Mouse (Mus musculus) limb, embryonic 11.5 days (tissue): ENCODE measurements at regions not wholly inside any gene's neighbourhood (a gene's known extent, or its start where the extent isn't known, plus 50 kb on each side); places are given as distances from the start of the nearest gene placed in this dataset.

Experiments
- ATAC-seq: fragments of 200-750 bp; cut with Nextera tagmentation; 2 replicates; pipeline ENCODE4 v1.8.0; 2017; ENCODE audit warnings: low read depth; ENCODE audit not compliant: insufficient number of reproducible peaks, low FRiP score, low TSS enrichment
- DNase-seq: peaks from one replicate; pipeline ENCODE4 v3.0.0-alpha.2; 2015; ENCODE audit warnings: low spot score
- H3K27ac ChIP-seq: fragments of 300-500 bp; sonication (generic); replicated peaks from 2 replicates; pipeline ENCODE4 v1.5.1; 2014; ENCODE audit warnings: low read depth, mild to moderate bottlenecking, low read length
- H3K27me3 ChIP-seq: fragments of 300-500 bp; sonication (generic); 2 replicates; pipeline ENCODE4 v1.6.1; 2014; ENCODE audit warnings: mild to moderate bottlenecking, low read length, mixed read lengths; ENCODE audit not compliant: control insufficient read depth, insufficient read depth
- H3K36me3 ChIP-seq: fragments of 300-500 bp; sonication (generic); 2 replicates; pipeline ENCODE4 v1.6.1; 2014; ENCODE audit warnings: mild to moderate bottlenecking, low read length, moderate library complexity, mixed read lengths; ENCODE audit not compliant: control insufficient read depth, insufficient read depth
- H3K4me1 ChIP-seq: fragments of 300-500 bp; sonication (generic); 2 replicates; pipeline ENCODE4 v1.6.1; 2014; ENCODE audit warnings: low read length, mixed read lengths; ENCODE audit not compliant: control insufficient read depth, insufficient read depth
- H3K4me2 ChIP-seq: fragments of 300-500 bp; sonication (generic); 2 replicates; pipeline ENCODE4 v1.6.1; 2014; ENCODE audit warnings: low read depth, mild to moderate bottlenecking, moderate library complexity; ENCODE audit not compliant: severe bottlenecking
- H3K4me3 ChIP-seq: fragments of 300-500 bp; sonication (generic); 2 replicates; pipeline ENCODE4 v1.5.1; 2014; ENCODE audit warnings: low read depth, low read length
- H3K9ac ChIP-seq: fragments of 300-500 bp; sonication (generic); 2 replicates; pipeline ENCODE4 v1.6.1; 2014; ENCODE audit warnings: mild to moderate bottlenecking, low read length
- H3K9me3 ChIP-seq: fragments of 300-500 bp; sonication (generic); 2 replicates; pipeline ENCODE4 v1.6.1; 2016; ENCODE audit warnings: low read length; ENCODE audit not compliant: control insufficient read depth
- WGBS: fragments of 180-500 bp; shearing (Covaris S2); extraction: QIAGEN DNeasy Blood & Tissue Kit; methylation state at CpG from one replicate; pipeline ENCODE4 v1.1.7; 2014; 5-methylcytosine and 5-hydroxymethylcytosine counted together

DNA sequence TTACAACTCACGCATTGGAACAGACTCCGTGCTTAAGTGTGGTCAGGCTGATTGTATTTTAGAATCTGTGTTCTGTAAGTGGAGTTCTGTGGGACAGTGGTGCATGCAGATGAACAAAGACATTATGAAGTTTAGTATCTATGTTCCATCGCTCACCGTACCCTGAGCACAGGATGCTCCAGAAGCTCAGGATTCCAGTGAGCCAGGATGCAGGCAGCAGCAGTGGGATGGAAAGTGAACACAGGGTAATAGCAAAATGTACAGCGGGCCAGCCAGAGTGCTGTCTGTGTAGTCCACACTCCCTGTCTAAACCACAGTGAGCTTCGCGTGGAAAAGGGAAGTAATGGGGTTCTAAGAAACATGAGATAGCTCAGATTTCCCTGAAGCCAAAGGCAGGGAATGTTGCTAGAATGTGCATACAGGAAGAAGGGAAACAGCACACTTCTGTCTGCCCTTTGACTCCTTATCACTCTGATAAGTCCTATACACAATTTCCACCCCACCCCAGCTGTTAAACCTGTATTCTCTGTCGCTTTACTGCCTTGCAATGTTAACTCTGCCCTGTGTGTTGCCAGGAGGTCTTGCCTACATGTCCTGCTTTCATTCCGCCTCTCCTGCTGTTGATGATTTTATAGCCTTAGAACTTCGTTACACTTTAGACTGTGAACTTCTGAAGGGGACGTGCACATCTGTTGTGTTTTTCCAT is 178.3 kb upstream of the Btg1 start:
- WGBS = 84% methylated on average over 11 of the region's 11 CpGs
- H3K9ac ChIP-seq = no peak overlapping the region
- H3K9me3 ChIP-seq = no peaks in the 10 kb centered on the region
- H3K36me3 ChIP-seq = no peaks in the 10 kb centered on the region
- no peak for DNase-seq
- H3K4me1 ChIP-seq = no peaks in the 10 kb centered on the region
- no peaks in the 10 kb centered on the region for H3K27me3 ChIP-seq
- ATAC-seq = no peak
- no peak overlapping the region for H3K27ac ChIP-seq
- H3K4me2 ChIP-seq = no peak overlapping the region
- no peak overlapping the region for H3K4me3 ChIP-seq

DNA sequence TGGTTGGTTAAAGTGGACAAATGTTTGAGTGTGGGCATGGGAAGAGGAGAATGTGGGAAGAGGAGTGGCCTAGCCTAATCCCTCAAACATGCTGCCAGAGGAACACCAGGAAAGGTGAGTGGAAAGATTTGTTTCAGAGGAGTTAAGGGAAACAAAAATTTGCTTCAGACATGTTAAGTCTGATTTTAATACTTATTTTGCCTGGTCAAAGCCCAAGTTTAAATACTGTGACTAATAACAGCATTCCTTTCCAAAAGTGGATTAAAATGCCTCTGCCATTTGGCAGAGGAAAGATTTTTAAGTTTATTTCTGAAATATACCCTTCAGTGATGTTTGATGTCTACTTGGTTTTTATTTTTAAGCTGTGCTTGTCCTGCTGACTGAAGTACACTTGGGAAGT is 174.6 kb upstream of the Btg1 start:
- H3K36me3 ChIP-seq = no peaks in the 10 kb centered on the region
- H3K4me1 ChIP-seq = no peaks in the 10 kb centered on the region
- no peak overlapping the region for H3K9ac ChIP-seq
- H3K9me3 ChIP-seq = no peaks in the 10 kb centered on the region
- H3K27me3 ChIP-seq = no peaks in the 10 kb centered on the region
- DNase-seq (no peak), ATAC-seq (no peak)
- H3K4me2 ChIP-seq = no peak overlapping the region
- no peak overlapping the region for H3K27ac ChIP-seq
- no peak overlapping the region for H3K4me3 ChIP-seq

DNA sequence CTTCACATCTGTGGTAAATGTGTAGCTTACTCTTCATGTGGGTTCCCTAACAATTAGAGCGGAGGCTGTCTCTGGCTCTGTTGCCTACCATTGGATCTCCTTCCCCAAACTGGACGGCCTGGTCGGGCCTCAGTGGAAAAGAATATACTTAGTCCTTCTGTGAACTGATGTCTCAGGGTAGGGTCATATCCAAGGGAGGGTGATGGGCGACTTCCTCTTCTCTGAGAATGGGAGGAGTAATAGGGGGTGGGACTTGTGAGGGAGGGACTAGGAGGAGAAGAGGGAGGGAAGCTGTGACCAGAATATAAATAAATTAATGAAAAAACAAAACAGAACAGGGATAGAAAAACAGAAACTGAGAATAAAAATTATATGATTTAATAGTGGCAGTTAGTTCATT is 166.5 kb upstream of the Btg1 start:
- Histone ChIP-seq H3K4me3 (no peak overlapping the region), H3K9me3 (no peaks in the 10 kb centered on the region), H3K4me1 (no peaks in the 10 kb centered on the region), H3K9ac (no peak overlapping the region), H3K4me2 (no peak overlapping the region), H3K27me3 (no peaks in the 10 kb centered on the region), H3K36me3 (no peaks in the 10 kb centered on the region), H3K27ac (no peak overlapping the region)
- 95% methylated on average over 4 of the region's 4 CpGs for WGBS
- DNase-seq = no peak
- ATAC-seq = no peak

DNA sequence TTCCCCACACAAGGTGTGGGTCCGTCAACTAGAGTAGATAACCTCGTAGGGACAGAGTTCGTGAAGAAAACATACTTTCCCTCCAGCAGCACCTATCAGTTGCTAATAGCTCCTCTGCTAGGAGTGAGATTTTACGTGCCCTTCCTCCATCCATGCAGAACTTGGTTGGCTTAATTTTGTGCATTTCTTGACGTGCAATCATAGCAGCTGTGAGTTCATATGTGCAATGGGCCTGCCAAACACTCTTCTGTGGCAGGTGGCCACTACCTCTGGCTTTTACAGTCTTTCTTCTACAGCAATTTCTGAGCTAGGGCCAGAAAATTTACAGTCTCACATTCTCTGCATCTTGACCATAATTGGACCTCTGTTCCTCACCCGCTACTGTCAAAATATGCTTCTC is 161.9 kb upstream of the Btg1 start:
- no peaks in the 10 kb centered on the region for H3K27me3 ChIP-seq
- H3K9me3 ChIP-seq = no peaks in the 10 kb centered on the region
- no peak overlapping the region for H3K27ac ChIP-seq
- no peak overlapping the region for H3K4me3 ChIP-seq
- H3K36me3 ChIP-seq = no peaks in the 10 kb centered on the region
- DNase-seq (no peak), ATAC-seq (no peak)
- no peak overlapping the region for H3K9ac ChIP-seq
- 90% methylated on average over 6 of the region's 6 CpGs for WGBS
- no peaks in the 10 kb centered on the region for H3K4me1 ChIP-seq
- no peak overlapping the region for H3K4me2 ChIP-seq

DNA sequence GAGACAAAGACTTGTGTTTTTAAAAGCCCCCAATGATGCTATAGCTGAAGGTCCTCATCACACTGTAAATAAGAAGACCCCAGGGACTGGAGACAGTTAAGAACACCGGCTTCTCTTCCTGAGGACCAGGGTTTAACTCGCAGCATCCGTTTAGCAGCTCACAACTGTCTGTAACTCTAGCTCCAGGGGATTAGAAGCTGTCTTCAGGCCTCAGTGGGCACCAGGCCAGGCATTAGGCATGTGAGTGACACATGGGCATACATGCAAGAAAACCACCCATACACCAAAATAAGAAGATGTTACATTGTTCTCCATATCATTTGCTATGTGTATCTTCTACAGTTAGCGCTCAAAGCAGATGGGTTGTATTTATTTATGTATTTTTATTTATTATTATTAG is 158.3 kb upstream of the Btg1 start:
- Histone ChIP-seq H3K9me3 (no peaks in the 10 kb centered on the region), H3K9ac (no peak overlapping the region), H3K27me3 (no peaks in the 10 kb centered on the region), H3K4me2 (no peak overlapping the region), H3K27ac (no peak overlapping the region), H3K4me3 (no peak overlapping the region), H3K36me3 (no peaks in the 10 kb centered on the region), H3K4me1 (no peaks in the 10 kb centered on the region)
- no peak for ATAC-seq
- DNase-seq = no peak
- 76% methylated on average over 4 of the region's 4 CpGs for WGBS

DNA sequence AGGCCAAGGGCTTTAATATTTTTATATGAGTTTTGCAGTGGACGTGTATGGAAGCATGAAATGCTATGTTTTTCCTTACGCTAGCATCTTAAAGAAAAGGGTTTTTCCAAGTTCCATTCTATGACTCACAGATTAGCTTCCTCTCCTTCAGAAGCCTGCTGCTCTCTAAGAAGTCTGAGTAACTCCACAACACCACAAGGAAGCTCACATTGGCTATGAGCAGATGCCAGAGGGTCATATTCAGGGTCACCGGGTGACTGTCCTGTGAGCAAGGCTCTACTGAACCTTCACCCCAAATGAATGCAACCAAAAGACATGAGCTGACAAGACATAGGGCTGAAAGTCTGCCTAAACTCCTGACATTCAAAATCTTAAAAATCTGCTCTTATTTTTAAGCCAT is 157.6 kb upstream of the Btg1 start:
- DNase-seq (no peak), ATAC-seq (no peak)
- Histone ChIP-seq H3K4me2 (no peak overlapping the region), H3K4me3 (no peak overlapping the region), H3K36me3 (no peaks in the 10 kb centered on the region), H3K4me1 (no peaks in the 10 kb centered on the region), H3K9me3 (no peaks in the 10 kb centered on the region), H3K27ac (no peak overlapping the region), H3K27me3 (no peaks in the 10 kb centered on the region), H3K9ac (no peak overlapping the region)
- WGBS = 93% methylated on average over 3 of the region's 3 CpGs

DNA sequence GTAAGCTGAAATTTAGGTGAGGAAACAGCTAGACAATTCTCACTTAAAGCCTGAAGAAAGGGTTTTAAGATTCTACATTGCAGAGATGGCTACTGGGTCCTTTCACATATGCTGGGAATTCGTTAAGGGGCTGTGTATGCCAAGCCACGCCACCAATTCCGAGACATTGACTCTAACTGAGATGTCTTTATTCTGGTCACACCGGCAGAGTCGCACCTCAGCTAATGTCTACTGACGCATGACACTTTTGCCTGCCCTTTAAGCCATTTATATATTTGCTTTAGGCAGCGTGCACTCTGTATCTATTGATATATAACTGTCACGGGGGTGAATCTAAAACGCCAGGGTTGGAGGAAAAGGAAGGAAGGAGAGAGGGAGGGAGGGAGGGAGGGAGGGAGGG is 156.7 kb upstream of the Btg1 start:
- Histone ChIP-seq H3K4me3 (no peak overlapping the region), H3K27ac (no peak overlapping the region), H3K4me1 (no peaks in the 10 kb centered on the region), H3K9ac (no peak overlapping the region), H3K36me3 (no peaks in the 10 kb centered on the region), H3K9me3 (no peaks in the 10 kb centered on the region), H3K4me2 (no peak overlapping the region), H3K27me3 (no peaks in the 10 kb centered on the region)
- WGBS = 59% methylated on average over 9 of the region's 9 CpGs
- DNase-seq (no peak), ATAC-seq (no peak)

DNA sequence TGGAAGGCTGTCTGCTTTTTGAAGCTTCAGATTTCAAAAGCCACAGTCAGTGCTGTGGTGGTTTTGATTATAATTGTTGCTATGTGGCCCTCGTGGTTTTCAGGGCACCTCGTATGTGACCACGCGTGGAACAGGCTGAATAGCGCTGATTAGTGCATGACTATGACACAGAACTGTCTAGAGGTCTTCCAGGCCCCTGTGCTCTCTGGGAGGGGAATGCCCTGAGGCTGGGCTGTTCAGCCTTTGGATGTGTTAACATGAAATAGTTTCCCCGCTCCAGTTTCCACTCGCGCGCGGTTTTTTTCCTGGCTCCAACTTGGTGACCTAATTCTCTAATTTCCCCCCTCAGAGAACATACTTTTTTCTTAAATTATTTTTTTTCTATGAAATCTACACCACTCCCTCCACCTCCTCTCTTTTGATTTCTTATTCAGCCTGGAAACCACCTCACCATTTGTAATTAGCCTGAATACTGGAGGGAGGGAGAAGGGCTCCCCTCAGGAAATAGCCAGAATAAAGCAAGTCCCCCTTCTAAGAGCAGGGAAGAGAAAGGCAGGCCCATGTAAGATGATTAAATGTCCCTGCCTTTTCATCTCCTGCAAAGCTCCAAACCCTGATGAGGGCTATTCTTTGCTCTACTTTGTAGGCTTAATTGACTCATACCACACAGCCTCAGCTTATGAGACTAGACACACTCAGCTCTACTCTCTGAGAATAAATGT is 156.0 kb upstream of the Btg1 start:
- WGBS = 35% methylated on average over 10 of the region's 10 CpGs
- Histone ChIP-seq H3K9ac (no peak overlapping the region), H3K4me2 (no peak overlapping the region), H3K27me3 (no peaks in the 10 kb centered on the region), H3K27ac (no peak overlapping the region), H3K4me1 (no peaks in the 10 kb centered on the region), H3K36me3 (no peaks in the 10 kb centered on the region), H3K9me3 (no peaks in the 10 kb centered on the region), H3K4me3 (no peak overlapping the region)
- ATAC-seq (no peak), DNase-seq (peak; percentile 50)

DNA sequence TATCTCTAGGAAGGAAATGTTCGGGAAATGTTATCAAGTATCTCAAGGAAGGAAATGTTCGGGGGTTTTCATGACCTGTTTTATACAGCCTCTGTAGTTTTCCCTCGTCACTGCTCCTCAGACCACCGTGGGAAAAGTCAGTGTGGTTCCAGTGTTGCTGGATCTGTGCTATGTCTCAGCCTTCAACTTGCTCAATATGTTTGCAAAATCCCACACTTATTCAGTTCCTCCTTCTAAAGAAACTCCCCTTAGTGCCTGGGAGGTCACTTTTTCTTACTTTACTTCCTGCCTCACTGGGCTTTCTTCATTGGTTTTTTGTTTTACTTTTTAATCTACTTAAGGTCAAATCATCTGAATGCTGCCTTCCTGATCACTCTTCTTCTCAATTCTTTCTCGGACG is 150.8 kb upstream of the Btg1 start:
- WGBS = 86% methylated on average over 6 of the region's 6 CpGs
- no peaks in the 10 kb centered on the region for H3K4me1 ChIP-seq
- ATAC-seq = no peak
- H3K4me2 ChIP-seq = no peak overlapping the region
- no peak for DNase-seq
- H3K9me3 ChIP-seq = no peaks in the 10 kb centered on the region
- H3K36me3 ChIP-seq = no peaks in the 10 kb centered on the region
- H3K4me3 ChIP-seq = no peak overlapping the region
- no peaks in the 10 kb centered on the region for H3K27me3 ChIP-seq
- H3K27ac ChIP-seq = no peak overlapping the region
- no peak overlapping the region for H3K9ac ChIP-seq
